Mouse (Mus musculus) kidney, embryonic 16.5 days (tissue): ENCODE results near the gene Stk25. TPM values are rescaled to one million over a fixed set of nuclear protein-coding genes. Genes with fewer than 3 reads are reported as not detected.

Experiments used
- ATAC-seq: fragments of 200-750 bp; cut with Nextera tagmentation; 2 replicates; pipeline ENCODE4 v1.8.0; 2017; ENCODE audit warnings: moderate TSS enrichment; ENCODE audit not compliant: low FRiP score, low TSS enrichment
- H3K27ac ChIP-seq: fragments of 300-500 bp; sonication (generic); 2 replicates; pipeline ENCODE4 v1.5.1; 2014; ENCODE audit warnings: low read length
- H3K27me3 ChIP-seq: fragments of 300-500 bp; sonication (generic); 2 replicates; pipeline ENCODE4 v1.6.1; 2014; ENCODE audit warnings: low read length, control low read depth, mixed read lengths; ENCODE audit not compliant: insufficient read depth
- H3K36me3 ChIP-seq: fragments of 300-500 bp; sonication (generic); 2 replicates; pipeline ENCODE4 v1.6.1; 2014; ENCODE audit warnings: low read length, control low read depth, mixed read lengths; ENCODE audit not compliant: insufficient read depth
- H3K4me1 ChIP-seq: fragments of 300-500 bp; sonication (generic); 2 replicates; pipeline ENCODE4 v1.6.1; 2014; ENCODE audit warnings: low read length, control low read depth, mixed read lengths; ENCODE audit not compliant: insufficient read depth
- H3K4me2 ChIP-seq: fragments of 300-500 bp; sonication (generic); replicated peaks from 2 replicates; pipeline ENCODE4 v1.6.1; 2014; ENCODE audit warnings: low read depth, low read length
- H3K4me3 ChIP-seq: fragments of 300-500 bp; sonication (generic); 2 replicates; pipeline ENCODE4 v1.5.1; 2014; ENCODE audit warnings: mild to moderate bottlenecking, low read length
- H3K9ac ChIP-seq: fragments of 300-500 bp; sonication (generic); replicated peaks from 2 replicates; pipeline ENCODE4 v1.6.1; 2014; ENCODE audit warnings: low read length
- H3K9me3 ChIP-seq: fragments of 300-500 bp; sonication (generic); 2 replicates; pipeline ENCODE4 v1.6.1; 2016; ENCODE audit warnings: low read length, control low read depth
- WGBS: fragments of 180-500 bp; shearing (Covaris S2); extraction: QIAGEN DNeasy Blood & Tissue Kit; methylation state at CpG from one replicate; pipeline ENCODE4 v1.1.7; 2014; 5-methylcytosine and 5-hydroxymethylcytosine counted together
- polyA plus RNA-seq: library from polyadenylated mRNA; unstranded; fragments of >200 nt; fragmentation: Nextera tagmentation; extraction: Ambion mirVana; gene quantifications from 2 replicates; pipeline ENCODE4 v1.2.1, GENCODE M21; 2015

Stk25 gene
- polyA plus RNA-seq, 1 experiment from 2014 or later = 205 TPM

GRCm38 (mm10) chr1:93588346-93588745 is 70.1 kb downstream of the Stk25 start:
- 64% methylated on average over 3 of the region's 3 CpGs for WGBS
- no peak overlapping the region for H3K4me2 ChIP-seq
- no peak overlapping the region for H3K9ac ChIP-seq
- H3K27ac ChIP-seq = peak overlapping the region; percentile 71
- peaks cover 6% of the 10 kb centered on the region; the same call in 1 of the 2 replicates for H3K36me3 ChIP-seq
- H3K9me3 ChIP-seq = peaks cover 3% of the 10 kb centered on the region
- no peak for ATAC-seq
- H3K4me1 ChIP-seq = no peaks in the 10 kb centered on the region
- no peaks in the 10 kb centered on the region for H3K27me3 ChIP-seq
- no peak overlapping the region for H3K4me3 ChIP-seq

- 96% methylated on average over 7 of the region's 7 CpGs for WGBS
- H3K27ac ChIP-seq = no peak overlapping the region
Measured at GRCm38 (mm10) chr1:93581545-93581944, 76.9 kb downstream of the Stk25 start.

GRCm38 (mm10) chr1:93577861-93578260 is 80.6 kb downstream of the Stk25 start:
- Histone ChIP-seq H3K36me3 (peaks cover 7% of the 10 kb centered on the region; the same call in 1 of the 2 replicates), H3K9me3 (no peaks in the 10 kb centered on the region), H3K4me2 (no peak overlapping the region), H3K9ac (no peak overlapping the region), H3K4me3 (no peak overlapping the region), H3K27me3 (no peaks in the 10 kb centered on the region), H3K4me1 (no peaks in the 10 kb centered on the region), H3K27ac (no peak overlapping the region)
- WGBS = 84% methylated on average over 4 of the region's 4 CpGs
- ATAC-seq = no peak

More at GRCm38 (mm10) chr1:93581545-93581944, 76.9 kb downstream of the Stk25 start:
- Histone ChIP-seq H3K27me3 (no peaks in the 10 kb centered on the region), H3K9me3 (no peaks in the 10 kb centered on the region), H3K4me3 (no peak overlapping the region), H3K4me2 (no peak overlapping the region), H3K9ac (no peak overlapping the region), H3K36me3 (peaks cover 13% of the 10 kb centered on the region; the same call in 1 of the 2 replicates), H3K4me1 (no peaks in the 10 kb centered on the region)
- no peak for ATAC-seq

GRCm38 (mm10) chr1:93577066-93577465 is 81.4 kb downstream of the Stk25 start:
- Histone ChIP-seq H3K4me3 (no peak overlapping the region), H3K9ac (no peak overlapping the region), H3K27me3 (no peaks in the 10 kb centered on the region), H3K4me1 (no peaks in the 10 kb centered on the region), H3K4me2 (no peak overlapping the region), H3K27ac (no peak overlapping the region), H3K9me3 (no peaks in the 10 kb centered on the region), H3K36me3 (peaks cover 7% of the 10 kb centered on the region; the same call in 1 of the 2 replicates)
- no peak for ATAC-seq
- 86% methylated on average over 3 of the region's 3 CpGs for WGBS

Other genes with a start within 250 kb of the Stk25 start
- 140 and 151 TPM in 2 replicates for gene Hdlbp, start 179.8 kb downstream of the Stk25 start, polyA plus RNA-seq
- gene Farp2, start 146.6 kb downstream of the Stk25 start, polyA plus RNA-seq = 10.1 and 10.4 TPM in 2 replicates
- gene Bok, start 27.0 kb upstream of the Stk25 start, polyA plus RNA-seq = 98.3 and 108 TPM in 2 replicates
- 85.3 and 95.0 TPM in 2 replicates for gene Atg4b, start 92.8 kb upstream of the Stk25 start, polyA plus RNA-seq
- gene Thap4, start 96.2 kb upstream of the Stk25 start, polyA plus RNA-seq = 74.5 and 75.3 TPM in 2 replicates
- gene Dtymk, start 143.3 kb upstream of the Stk25 start, polyA plus RNA-seq = 233 and 259 TPM in 2 replicates
- gene Ing5, start 145.3 kb upstream of the Stk25 start, polyA plus RNA-seq = 20.6 TPM in 2 replicates
- 19.2 and 22.3 TPM in 2 replicates for gene D2hgdh, start 166.2 kb upstream of the Stk25 start, polyA plus RNA-seq
- 0.10 TPM in 1 of 2 replicates, not detected in the other for gene Gal3st2, start 202.6 kb upstream of the Stk25 start, polyA plus RNA-seq